Mouse (Mus musculus) small intestine, adult 2 months (tissue): ENCODE data around the gene Gpr4.

Experiments
- CTCF ChIP-seq: fragments of 200-500 bp; IDR thresholded peaks from 2 replicates; pipeline ENCODE4 v1.5.1; 2012; ENCODE audit warnings: low read depth, mild to moderate bottlenecking, control low read depth, inconsistent platforms, low read length, moderate library complexity, mixed read lengths; ENCODE audit not compliant: insufficient replicate concordance, insufficient read length; ENCODE audit errors: extremely low read depth
- POLR2A ChIP-seq: fragments of 200-500 bp; IDR thresholded peaks from 2 replicates; pipeline ENCODE4 v1.6.1; 2012; ENCODE audit warnings: low read depth, mild to moderate bottlenecking, control low read depth, inconsistent platforms, low read length, moderate library complexity

DNA sequence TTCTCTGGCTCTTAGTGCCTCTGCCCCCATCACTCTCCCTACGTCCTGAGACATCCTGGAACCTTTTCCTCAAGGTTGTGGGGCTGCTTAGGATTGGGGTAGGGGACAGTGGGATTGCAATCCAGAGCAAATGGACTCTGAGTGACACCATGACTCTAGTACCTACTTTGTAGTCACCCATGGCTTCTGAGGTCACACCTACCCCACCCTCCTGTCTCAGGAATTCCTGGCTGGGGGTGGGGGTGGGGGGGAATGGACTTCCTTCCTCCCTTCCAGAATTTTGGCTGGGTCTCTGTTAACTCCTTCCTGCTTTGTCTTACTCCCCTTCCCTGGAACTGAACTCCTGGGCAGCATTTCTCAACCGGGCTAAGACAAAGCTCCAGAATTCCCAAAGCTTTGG lies 1.0 kb downstream of the Gpr4 start:
- TF ChIP-seq CTCF: no peak
- no peak for TF ChIP-seq POLR2A
